Mouse (Mus musculus): Measurements from ENCODE around the gene Lrrc66.

DNA sequence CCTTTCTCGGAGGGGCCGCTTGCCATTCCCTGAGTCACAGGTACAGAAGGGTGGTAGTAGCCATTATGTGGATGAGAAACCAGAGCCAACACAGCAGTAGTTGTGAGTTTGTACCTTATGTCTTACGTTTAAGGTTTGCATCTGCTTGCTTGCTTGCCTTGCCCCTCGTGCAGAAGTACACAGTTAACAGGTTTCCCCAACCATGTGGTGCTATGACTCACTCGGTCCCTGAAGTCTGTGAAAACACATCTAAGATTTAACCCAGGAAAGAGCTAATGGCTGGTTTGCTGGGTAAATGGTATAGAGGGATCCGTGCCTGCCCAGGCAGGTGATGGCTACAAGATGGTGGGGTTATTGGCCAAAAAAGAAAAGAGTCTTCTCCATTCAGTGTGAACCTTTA is 73.6 kb downstream of the Lrrc66 start:
- TF ChIP-seq CTCF (IDR thresholded peaks at IDR 0.05; ENCODE audit: low read depth) (no peak), EP300 (IDR thresholded peaks at IDR 0.05; ENCODE audit: low read depth) (no peak)

Data from liver, postnatal 0 days (tissue).